Mouse (Mus musculus) frontal cortex, postnatal 25 days (tissue): ENCODE measurements around the gene Col15a1.

Experiments used
- DNase-seq, 2 experiments: peaks; one replicate each; pipeline ENCODE4 v3.0.0; 2022; ENCODE audit warnings: low spot score in 2 of 2

The Col15a1 gene

DNA sequence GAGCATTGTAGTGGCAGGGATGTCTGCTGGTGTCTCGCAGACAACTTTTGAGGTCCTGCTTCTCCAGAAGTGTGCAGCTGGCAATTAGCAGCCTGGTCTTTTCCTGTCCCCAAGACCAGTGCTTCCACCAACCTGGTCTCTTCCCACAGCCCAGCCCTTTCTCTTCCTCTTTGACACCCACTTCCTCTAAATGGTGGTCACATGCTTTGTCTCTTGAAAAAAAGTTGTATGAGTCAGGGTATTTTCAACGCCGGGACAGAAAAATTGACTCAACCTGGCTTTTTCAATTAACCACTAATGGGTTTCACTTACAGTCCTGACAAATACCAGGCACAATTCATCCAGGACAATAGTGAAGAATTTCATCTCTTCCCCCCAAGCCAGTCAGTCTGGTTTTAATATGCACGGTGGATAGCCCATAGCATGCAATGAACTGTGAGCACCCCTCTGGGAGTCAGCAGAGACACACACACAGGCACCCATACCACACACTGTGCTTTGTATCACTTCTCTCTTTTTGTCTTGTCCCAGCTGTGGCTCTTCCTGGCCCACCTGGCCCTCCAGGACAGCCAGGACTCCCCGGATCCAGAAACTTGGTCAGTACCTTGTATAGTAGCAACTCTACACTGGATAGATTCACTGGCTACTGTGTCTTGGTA lies 95.5 kb downstream of the Col15a1 start:
- DNase-seq: no peak

DNA sequence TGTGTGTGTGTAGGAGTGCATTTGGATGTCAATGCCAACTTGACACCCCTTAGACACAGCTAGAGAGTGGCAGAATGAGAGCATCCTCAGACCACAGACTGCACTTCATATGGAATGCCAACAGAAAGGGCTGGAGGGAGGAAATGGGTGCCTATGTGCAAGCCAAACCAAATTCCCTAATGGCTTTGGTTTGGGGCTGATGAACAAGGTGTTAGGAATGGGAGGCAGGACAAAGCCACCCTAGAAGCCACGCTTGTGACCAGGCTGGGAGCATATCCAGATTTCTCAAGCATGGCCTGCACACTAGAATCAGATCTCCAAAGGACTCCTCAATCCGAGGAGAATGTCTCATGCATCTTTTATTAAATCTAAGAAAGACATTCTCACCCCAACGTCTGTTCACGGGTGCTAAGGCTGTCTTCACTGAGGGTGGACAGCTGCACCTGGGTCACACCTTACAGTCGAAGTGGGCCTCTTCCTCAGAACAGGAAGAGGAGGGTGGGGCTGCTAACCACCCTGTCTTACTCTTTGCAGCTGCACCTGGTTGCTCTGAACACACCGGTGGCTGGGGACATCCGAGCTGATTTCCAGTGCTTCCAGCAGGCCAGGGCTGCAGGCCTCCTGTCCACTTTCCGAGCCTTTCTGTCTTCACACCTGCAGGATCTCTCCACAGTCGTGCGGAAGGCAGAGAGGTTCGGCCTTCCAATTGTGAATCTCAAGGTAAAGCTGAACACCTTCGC lies 102.1 kb downstream of the Col15a1 start:
- no peak for DNase-seq

GRCm38 (mm10) chr4:47310812-47311211 lies 102.9 kb downstream of the Col15a1 start:
- DNase-seq: no peak

- no peak for DNase-seq
Observed at GRCm38 (mm10) chr4:47311467-47311866, 103.5 kb downstream of the Col15a1 start.

DNA sequence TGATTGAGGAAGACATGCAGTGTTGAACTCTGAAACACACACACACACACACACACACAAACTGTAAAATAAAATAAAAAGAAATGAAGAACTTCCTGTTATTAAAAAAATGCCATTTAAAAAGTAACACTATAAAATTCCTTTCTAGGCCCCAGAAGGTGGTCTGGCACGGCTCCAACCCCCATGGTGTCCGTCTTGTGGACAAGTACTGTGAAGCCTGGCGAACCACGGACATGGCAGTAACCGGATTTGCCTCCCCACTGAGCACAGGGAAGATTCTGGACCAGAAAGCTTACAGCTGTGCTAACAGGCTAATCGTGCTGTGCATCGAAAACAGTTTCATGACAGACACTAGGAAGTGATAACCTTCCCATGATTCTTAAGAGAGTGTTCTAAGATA lies 104.0 kb downstream of the Col15a1 start:
- no peak for DNase-seq

DNA sequence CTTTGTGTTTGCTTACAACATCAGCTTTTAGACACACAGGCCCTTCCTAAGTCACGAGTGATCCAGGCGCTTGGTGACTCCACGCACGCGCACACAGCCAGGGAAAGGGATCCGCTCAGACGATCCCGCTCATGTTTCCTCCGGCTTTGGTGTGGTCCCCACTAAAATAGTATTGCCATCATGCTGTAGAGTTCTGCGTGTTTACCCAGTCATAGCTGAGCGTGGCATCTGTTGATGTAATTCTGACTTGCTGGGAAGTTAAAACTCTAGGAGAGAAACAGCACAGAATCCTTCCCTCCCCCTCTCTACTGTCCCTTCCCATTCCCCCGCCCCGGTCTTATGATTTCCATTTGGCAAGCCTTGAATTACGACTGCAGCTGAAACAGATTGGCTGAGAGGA lies 104.7 kb downstream of the Col15a1 start:
- DNase-seq: peak; percentile 37 to 38

DNA sequence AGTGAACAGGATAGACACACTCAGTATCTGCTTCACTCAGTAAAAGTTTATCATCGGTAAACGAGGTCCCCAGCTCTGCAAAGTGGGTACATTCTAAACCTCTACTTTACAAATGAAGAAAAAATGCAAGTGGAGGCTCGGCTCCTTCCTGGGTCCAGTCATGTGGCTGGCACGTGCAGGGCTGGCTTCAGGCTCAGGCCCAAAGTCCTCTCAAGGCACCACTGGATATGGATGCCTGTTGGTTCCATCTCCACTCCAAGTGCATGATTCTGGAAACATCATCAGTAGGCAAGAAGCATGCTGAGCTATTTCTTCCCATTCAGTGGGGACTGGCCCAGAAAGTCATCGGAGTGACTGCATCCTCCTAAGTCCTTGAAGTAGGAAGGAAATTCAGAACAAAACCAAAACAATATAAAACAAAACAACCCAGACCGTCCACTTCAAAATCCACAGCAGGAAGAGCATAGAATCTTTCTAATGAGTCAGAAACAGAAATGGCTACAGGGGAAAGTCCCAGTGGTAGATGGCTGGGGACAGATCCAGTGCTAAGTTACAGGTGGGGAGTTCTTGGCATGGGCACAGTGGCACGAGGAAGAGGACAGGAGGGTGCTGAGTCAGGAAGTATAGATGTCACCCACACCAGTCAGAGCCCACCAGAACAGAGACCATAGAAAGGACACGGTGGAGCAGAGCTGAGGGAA lies 105.9 kb downstream of the Col15a1 start:
- no peak for DNase-seq

- DNase-seq: no peak
Observed at GRCm38 (mm10) chr4:47315458-47315857, 107.5 kb downstream of the Col15a1 start.

DNA sequence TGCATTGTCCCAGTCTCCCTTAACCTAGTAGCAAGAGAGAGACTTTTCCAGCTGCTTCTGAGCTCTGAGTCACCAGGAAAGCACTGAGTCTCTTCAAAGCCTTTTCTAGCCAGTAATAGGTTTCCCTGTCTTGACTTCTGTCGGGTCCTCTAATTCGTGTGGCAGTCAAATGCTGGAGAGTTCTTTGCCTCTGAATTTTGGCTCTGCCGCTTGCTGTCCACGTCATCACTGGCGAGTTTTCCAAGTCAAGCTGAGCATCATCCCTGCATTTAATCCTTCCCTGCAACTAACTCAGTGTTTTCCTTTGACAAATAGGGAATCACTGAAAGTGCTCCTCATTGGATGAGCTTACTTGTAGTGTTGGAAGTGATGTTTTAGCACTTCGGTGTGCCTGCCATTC lies 108.5 kb downstream of the Col15a1 start:
- no peak for DNase-seq

DNA sequence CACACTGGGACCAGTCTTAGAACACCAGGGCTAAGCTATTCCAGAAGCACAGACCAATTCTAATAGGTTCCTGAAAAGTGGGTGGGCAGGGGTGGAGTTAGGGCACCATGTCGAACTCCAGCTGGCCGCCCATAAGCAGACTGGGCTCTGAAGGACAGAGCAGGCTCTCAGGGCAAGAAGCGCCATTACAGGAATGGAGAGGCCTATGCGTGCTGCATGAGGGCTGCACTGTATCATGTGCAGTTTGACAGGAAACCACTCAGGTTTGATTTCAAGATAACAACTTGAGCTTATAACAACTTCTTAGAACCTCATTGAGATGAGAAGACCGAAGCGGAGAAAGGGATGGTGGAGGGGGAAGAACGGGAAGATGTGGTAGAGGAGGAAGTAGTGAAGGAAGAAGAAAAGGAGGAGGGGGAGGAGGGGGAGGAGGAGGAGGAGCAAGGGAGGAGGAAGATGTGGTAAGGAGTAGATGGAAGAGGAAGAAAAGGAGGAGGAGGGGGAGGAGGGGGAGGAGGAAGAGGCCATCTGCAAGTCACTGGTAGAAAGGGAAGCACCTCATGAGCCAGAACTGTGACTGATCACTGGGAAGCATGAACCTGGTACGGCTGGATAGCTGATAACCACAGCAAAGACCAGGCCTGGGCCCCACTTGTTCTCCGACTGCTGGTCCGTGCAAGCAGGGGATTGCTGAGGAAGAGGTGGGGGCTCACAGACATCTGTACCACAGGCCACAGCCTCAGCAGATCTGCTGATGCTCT lies 111.8 kb downstream of the Col15a1 start:
- no peak for DNase-seq

DNA sequence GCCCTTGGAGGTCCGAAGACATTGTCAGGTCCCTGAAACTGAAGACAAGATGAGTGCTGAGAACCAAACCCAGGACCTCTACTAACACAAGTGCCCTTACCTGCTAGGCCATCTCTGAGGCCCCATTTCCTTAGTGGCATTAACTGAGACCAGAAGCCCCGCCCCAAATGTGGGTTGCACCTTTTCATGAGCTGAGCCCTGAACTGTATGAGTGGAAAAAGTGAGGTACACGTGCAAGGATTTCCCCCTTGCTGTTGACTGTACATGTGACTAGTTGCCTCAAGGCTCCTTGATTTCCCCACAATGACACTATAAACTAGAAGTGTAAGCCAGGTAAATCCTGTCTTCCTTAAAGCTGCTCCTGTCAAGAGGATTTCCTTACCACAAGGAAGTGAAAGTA lies 114.4 kb downstream of the Col15a1 start:
- no peak for DNase-seq

DNA sequence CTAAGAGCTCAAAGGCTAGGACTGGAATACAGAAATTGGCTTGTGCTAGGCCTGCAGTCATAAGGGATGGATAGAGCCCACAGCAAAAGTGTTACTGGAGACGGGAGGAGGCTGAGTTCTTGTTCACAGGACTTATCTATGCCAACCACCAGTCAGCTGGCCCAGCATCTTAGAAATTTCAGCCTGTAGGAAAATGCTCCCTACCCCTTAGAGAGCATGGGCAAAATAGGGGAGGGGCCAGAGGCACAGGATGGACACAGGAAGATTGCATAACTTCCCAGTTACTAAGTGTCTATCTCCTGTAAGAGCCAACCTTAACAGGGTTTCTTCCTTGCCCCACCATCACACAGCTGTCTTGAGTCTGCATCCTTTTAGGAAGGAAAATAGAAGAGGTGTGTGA lies 116.2 kb downstream of the Col15a1 start:
- DNase-seq: no peak

GRCm38 (mm10) chr4:47327782-47328181 lies 119.8 kb downstream of the Col15a1 start:
- no peak for DNase-seq

DNA sequence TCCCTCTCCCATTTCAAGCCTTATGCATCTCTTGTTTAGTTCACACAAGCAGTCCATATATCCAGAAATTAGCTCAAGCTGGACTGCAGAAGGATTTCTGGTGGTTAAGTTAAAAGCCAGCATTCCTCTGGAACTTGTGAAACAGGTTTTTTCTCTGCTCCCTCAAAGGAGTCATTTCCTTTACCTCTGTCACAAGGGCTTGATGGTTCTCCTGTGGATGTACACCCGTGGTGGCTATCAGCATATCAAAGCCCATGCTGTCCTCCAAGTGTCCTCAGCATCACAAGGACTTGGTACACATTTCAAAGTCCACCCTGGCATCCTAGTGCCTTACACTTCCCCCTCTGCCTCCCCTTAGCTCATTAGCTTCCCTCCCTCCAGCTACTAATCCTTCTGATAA lies 121.3 kb downstream of the Col15a1 start:
- DNase-seq: no peak

DNA sequence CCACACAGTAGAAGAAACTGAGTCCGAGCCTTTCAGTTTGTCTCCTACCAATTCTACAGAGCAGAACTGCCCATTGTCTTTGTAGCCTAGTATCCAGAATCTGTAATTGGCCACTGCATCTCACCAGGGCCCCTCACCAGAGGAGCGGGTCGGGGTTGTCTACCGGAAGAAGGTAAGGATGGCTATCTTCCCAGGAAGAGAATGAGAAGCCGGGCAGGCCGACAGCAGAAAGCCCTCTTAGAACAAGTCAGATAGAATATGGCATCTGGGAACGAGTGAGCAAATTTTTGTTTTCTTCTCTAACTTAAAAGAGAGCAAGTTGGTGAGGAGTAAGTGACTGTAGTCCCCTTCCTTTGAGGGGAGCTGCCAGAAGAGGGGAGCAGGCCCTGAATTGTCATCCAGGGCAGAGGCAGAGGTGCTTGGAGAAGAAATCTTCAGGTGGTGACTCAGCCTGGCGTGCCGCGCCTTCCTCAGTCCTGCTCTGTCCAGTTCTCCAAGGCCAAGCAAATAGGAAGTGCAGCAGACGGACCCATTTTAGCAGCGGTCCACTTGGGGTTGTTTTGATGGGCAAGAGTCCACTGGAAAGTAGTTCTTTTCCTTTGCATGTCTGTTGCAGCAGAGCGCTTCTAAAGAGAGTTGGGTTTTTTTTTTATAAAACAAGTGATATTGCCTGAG lies 122.6 kb downstream of the Col15a1 start:
- DNase-seq: no peak

DNA sequence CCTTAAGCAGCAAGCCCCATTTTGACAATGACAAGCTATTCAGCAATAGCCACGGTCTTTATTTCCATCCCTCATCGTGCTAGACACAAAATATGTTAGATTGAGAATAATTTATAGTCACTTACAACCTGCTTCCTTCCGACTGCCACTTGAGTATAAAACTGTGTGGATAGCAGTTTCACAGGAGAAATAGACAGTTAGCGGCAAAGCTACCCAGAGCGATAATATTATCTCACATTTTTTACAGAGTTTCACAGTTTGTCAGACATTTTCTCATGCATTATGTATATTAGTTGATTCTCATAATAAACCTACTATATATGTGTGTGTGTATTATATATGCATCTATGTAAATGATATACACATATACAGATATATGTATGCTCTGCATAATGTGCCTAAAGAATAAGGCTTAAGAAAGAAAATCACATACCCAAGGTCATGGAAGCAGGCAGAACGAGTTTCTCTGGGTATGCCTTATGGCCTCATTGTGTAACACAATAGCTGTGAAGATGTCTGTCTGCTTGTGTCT lies 124.9 kb downstream of the Col15a1 start:
- DNase-seq: no peak

GRCm38 (mm10) chr4:47333541-47333940 lies 125.6 kb downstream of the Col15a1 start:
- DNase-seq: no peak

GRCm38 (mm10) chr4:47336941-47337600 lies 129.1 kb downstream of the Col15a1 start:
- no peak for DNase-seq

- DNase-seq: no peak
Observed at GRCm38 (mm10) chr4:47342632-47343031, 134.7 kb downstream of the Col15a1 start.

GRCm38 (mm10) chr4:47347022-47347421 lies 139.1 kb downstream of the Col15a1 start:
- no peak for DNase-seq

DNA sequence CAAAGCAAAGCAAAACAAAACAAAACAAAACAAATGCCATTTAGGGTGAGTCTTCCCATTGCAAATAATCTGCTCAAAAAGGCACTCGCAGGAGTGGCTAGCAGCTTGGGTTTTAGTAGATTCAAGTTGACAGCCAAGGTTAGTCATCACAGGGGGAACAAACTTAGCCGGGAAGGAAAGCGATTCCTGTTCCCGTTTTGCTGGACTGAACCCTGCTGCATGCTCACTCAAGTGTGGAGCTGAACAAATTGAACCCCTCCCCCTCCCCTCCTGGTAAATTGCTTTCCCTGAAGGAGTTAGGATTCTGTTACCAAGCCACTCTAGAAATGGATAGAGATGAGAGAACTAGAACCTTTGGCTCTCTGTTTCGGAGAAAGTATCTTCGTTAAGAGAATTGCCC lies 141.8 kb downstream of the Col15a1 start:
- no peak for DNase-seq
